Mouse (Mus musculus) hindbrain, embryonic 15.5 days (tissue): ENCODE measurements around the gene Rasgrp2. TPM values are rescaled to one million over a fixed set of nuclear protein-coding genes. Genes with fewer than 3 reads are reported as not detected.

Source experiments
- ATAC-seq: fragments of 200-750 bp; cut with Nextera tagmentation; 2 replicates; pipeline ENCODE4 v1.8.0; 2017; ENCODE audit warnings: low read depth, moderate number of reproducible peaks, moderate TSS enrichment; ENCODE audit not compliant: low FRiP score
- H3K27ac ChIP-seq: fragments of 300-500 bp; sonication (generic); replicated peaks from 2 replicates; pipeline ENCODE4 v1.5.1; 2015; ENCODE audit warnings: mild to moderate bottlenecking, inconsistent platforms
- H3K27me3 ChIP-seq: fragments of 300-500 bp; sonication (generic); 2 replicates; pipeline ENCODE4 v1.6.1; 2015; ENCODE audit warnings: control low read depth, inconsistent platforms
- H3K36me3 ChIP-seq: fragments of 300-500 bp; sonication (generic); 2 replicates; pipeline ENCODE4 v1.6.1; 2015; ENCODE audit warnings: control low read depth, inconsistent platforms
- H3K4me1 ChIP-seq: fragments of 300-500 bp; sonication (generic); replicated peaks from 2 replicates; pipeline ENCODE4 v1.6.1; 2015; ENCODE audit warnings: control low read depth, inconsistent platforms
- H3K4me2 ChIP-seq: fragments of 300-500 bp; sonication (generic); 2 replicates; pipeline ENCODE4 v1.6.1; 2015; ENCODE audit warnings: moderate library complexity, mild to moderate bottlenecking, inconsistent platforms
- H3K4me3 ChIP-seq: fragments of 300-500 bp; sonication (generic); 2 replicates; pipeline ENCODE4 v1.5.1; 2015; ENCODE audit warnings: mild to moderate bottlenecking, inconsistent platforms
- H3K9ac ChIP-seq: fragments of 300-500 bp; sonication (generic); 2 replicates; pipeline ENCODE4 v1.6.1; 2015; ENCODE audit warnings: inconsistent platforms
- H3K9me3 ChIP-seq: fragments of 300-500 bp; sonication (generic); 2 replicates; pipeline ENCODE4 v1.6.1; 2016; ENCODE audit warnings: control low read depth, inconsistent platforms
- WGBS: fragments of 180-500 bp; shearing (Covaris S2); methylation state at CpG from one replicate; pipeline ENCODE4 v1.1.7; 2015; 5-methylcytosine and 5-hydroxymethylcytosine counted together
- polyA plus RNA-seq: library from polyadenylated mRNA; unstranded; fragments of >200 nt; fragmentation: Nextera tagmentation; extraction: Ambion mirVana; gene quantifications from 2 replicates; pipeline ENCODE4 v1.2.1, GENCODE M21; 2015

Rasgrp2 gene
- polyA plus RNA-seq, 1 experiment from 2014 or later, result 140 TPM

DNA sequence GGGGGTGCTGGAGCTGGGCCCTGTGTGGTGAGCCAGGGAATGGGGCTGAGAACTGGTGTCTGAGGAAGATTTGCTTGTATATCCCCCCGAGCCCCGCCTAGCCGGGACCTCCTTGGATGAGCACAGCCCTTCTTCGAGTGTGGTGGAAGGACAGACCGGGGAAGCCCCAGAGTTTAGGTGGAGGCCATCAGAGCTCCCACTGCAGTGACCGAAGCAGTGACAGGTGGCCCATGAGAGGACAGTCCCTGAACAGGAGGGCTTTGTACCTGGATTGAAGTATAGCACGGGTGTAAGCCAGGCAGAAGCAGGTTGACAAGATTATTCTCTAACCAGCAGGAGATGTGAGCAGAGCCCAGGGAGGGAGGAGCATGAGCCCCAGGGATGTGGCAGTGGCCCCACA is 50.7 kb downstream of the Rasgrp2 start:
- Histone ChIP-seq H3K9ac (no peak overlapping the region), H3K27ac (0 out of 2 replicates have a peak overlapping the region, but pooled peaks have one; percentile 9), H3K4me3 (no peak overlapping the region), H3K4me1 (peaks cover 89% of the 10 kb centered on the region), H3K4me2 (no peak overlapping the region), H3K36me3 (no peaks in the 10 kb centered on the region), H3K27me3 (no peaks in the 10 kb centered on the region), H3K9me3 (no peaks in the 10 kb centered on the region)
- ATAC-seq, result no peak
- 76% methylated on average over 7 of the region's 7 CpGs for WGBS

GRCm38 (mm10) chr19:6452030-6452494 is 52.9 kb downstream of the Rasgrp2 start:
- no peak overlapping the region for H3K4me3 ChIP-seq
- H3K4me2 ChIP-seq, result no peak overlapping the region
- H3K36me3 ChIP-seq, result 0 out of 2 replicates have a peak, but pooled peaks cover 2% of the 10 kb centered on the region
- ATAC-seq, result peak; percentile 70
- H3K9ac ChIP-seq, result no peak overlapping the region
- H3K4me1 ChIP-seq, result peaks cover 67% of the 10 kb centered on the region
- peak overlapping the region; percentile 75 for H3K27ac ChIP-seq
- 19% methylated on average over 6 of the region's 6 CpGs for WGBS
- no peaks in the 10 kb centered on the region for H3K27me3 ChIP-seq
- H3K9me3 ChIP-seq, result no peaks in the 10 kb centered on the region

- 23% methylated on average over 9 of the region's 9 CpGs for WGBS
- peaks cover 2% of the 10 kb centered on the region; the same call in 1 of the 2 replicates for H3K36me3 ChIP-seq
- peaks cover 59% of the 10 kb centered on the region for H3K4me1 ChIP-seq
- 0 out of 2 replicates have a peak overlapping the region, but pooled peaks have one; percentile 3 for H3K4me2 ChIP-seq
- no peaks in the 10 kb centered on the region for H3K9me3 ChIP-seq
- no peak overlapping the region for H3K9ac ChIP-seq
- no peak overlapping the region for H3K4me3 ChIP-seq
- no peaks in the 10 kb centered on the region for H3K27me3 ChIP-seq
- H3K27ac ChIP-seq, result peak overlapping the region; percentile 75
- peak; percentile 14; the same call in 1 of the 2 replicates for ATAC-seq
These were observed 53.7 kb downstream of the Rasgrp2 start for GRCm38 (mm10) chr19:6452672-6453310.

GRCm38 (mm10) chr19:6453349-6453748 is 54.2 kb downstream of the Rasgrp2 start:
- no peak overlapping the region for H3K9ac ChIP-seq
- no peaks in the 10 kb centered on the region for H3K9me3 ChIP-seq
- peaks cover 54% of the 10 kb centered on the region for H3K4me1 ChIP-seq
- no peaks in the 10 kb centered on the region for H3K27me3 ChIP-seq
- ATAC-seq, result peak; percentile 38; the same call in 1 of the 2 replicates
- 0 out of 2 replicates have a peak overlapping the region, but pooled peaks have one; percentile 3 for H3K4me2 ChIP-seq
- 34% methylated on average over 8 of the region's 8 CpGs for WGBS
- peaks cover 5% of the 10 kb centered on the region; the same call in 1 of the 2 replicates for H3K36me3 ChIP-seq
- H3K4me3 ChIP-seq, result no peak overlapping the region
- peak overlapping the region; percentile 75 for H3K27ac ChIP-seq

DNA sequence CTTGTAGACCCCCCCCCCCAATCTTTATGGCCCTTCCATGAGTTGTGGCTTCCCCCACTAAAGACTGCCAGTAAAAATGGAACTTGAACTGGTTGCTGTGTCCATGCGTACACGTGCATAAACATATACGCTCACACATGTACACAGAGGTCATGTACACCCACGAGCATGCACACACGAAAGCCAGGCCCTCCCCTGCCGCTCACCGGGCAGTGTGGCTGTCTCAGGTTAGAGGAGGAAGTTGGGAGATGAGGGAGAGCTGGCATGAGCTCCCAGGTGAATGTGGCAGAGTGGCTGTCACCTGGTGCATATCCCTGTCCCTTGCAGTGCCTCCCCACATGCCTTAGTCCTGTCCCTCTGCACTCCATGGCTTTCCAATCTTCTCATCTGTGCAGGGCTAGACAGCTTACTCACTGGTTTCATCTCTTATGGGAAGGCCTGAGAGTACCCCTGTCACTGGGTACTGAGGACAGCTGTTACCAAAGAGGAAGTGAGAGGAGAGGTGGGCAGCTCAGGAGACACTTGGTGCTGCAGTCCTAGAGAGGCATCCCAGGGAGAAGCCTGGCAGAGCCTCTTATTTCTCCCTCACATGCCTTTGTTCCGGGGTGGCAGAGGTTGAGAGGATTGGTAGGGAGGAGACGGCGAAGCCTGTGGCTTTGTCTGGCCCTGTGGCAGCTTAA is 55.0 kb downstream of the Rasgrp2 start:
- Histone ChIP-seq H3K9ac (no peak overlapping the region), H3K27me3 (no peaks in the 10 kb centered on the region), H3K27ac (peak overlapping the region; percentile 75), H3K9me3 (no peaks in the 10 kb centered on the region), H3K36me3 (peaks cover 6% of the 10 kb centered on the region), H3K4me2 (no peak overlapping the region), H3K4me1 (peaks cover 49% of the 10 kb centered on the region), H3K4me3 (no peak overlapping the region)
- ATAC-seq, result no peak
- WGBS, result 73% methylated on average over 10 of the region's 10 CpGs

GRCm38 (mm10) chr19:6459504-6459903 is 60.4 kb downstream of the Rasgrp2 start:
- Histone ChIP-seq H3K4me2 (no peak overlapping the region), H3K9ac (no peak overlapping the region), H3K27ac (no peak overlapping the region), H3K4me3 (no peak overlapping the region), H3K9me3 (no peaks in the 10 kb centered on the region), H3K27me3 (no peaks in the 10 kb centered on the region), H3K4me1 (peaks cover 18% of the 10 kb centered on the region), H3K36me3 (peaks cover 15% of the 10 kb centered on the region)
- WGBS, result 91% methylated on average over 6 of the region's 6 CpGs
- ATAC-seq, result no peak

GRCm38 (mm10) chr19:6462841-6463240 is 63.7 kb downstream of the Rasgrp2 start:
- H3K9ac ChIP-seq, result no peak overlapping the region
- peaks cover 34% of the 10 kb centered on the region for H3K4me1 ChIP-seq
- no peak for ATAC-seq
- H3K4me2 ChIP-seq, result no peak overlapping the region
- H3K36me3 ChIP-seq, result peaks cover 13% of the 10 kb centered on the region
- H3K27ac ChIP-seq, result no peak overlapping the region
- no peak overlapping the region for H3K4me3 ChIP-seq
- no peaks in the 10 kb centered on the region for H3K9me3 ChIP-seq
- 57% methylated on average over 6 of the region's 6 CpGs for WGBS
- H3K27me3 ChIP-seq, result no peaks in the 10 kb centered on the region

- peak; percentile 66 for ATAC-seq
- H3K4me1 ChIP-seq, result peaks cover 34% of the 10 kb centered on the region
- H3K4me3 ChIP-seq, result no peak overlapping the region
- WGBS, result 26% methylated on average over 10 of the region's 10 CpGs
- peak overlapping the region; percentile 69 for H3K27ac ChIP-seq
- peaks cover 7% of the 10 kb centered on the region for H3K36me3 ChIP-seq
- H3K4me2 ChIP-seq, result no peak overlapping the region
- H3K27me3 ChIP-seq, result no peaks in the 10 kb centered on the region
- no peak overlapping the region for H3K9ac ChIP-seq
- H3K9me3 ChIP-seq, result no peaks in the 10 kb centered on the region
These were observed 65.3 kb downstream of the Rasgrp2 start for GRCm38 (mm10) chr19:6464306-6465071.

Other genes with a start within 250 kb of the Rasgrp2 start
- not detected in 2 replicates for gene Majin, start 215.0 kb upstream of the Rasgrp2 start, polyA plus RNA-seq
- 0.56 TPM in 1 of 2 replicates, not detected in the other for gene Gpha2, start 173.0 kb upstream of the Rasgrp2 start, polyA plus RNA-seq
- gene Ppp2r5b, start 163.5 kb upstream of the Rasgrp2 start, polyA plus RNA-seq, result 134 and 162 TPM in 2 replicates
- 13.3 and 16.1 TPM in 2 replicates for gene Atg2a, start 157.7 kb upstream of the Rasgrp2 start, polyA plus RNA-seq
- 92.5 and 103 TPM in 2 replicates for gene Ehd1, start 122.6 kb upstream of the Rasgrp2 start, polyA plus RNA-seq
- gene Cdc42bpg, start 92.9 kb upstream of the Rasgrp2 start, polyA plus RNA-seq, result 0.36 and 0.38 TPM in 2 replicates
- gene Men1, start 64.4 kb upstream of the Rasgrp2 start, polyA plus RNA-seq, result 78.8 and 82.3 TPM in 2 replicates
- 20.1 and 21.8 TPM in 2 replicates for gene Map4k2, start 58.2 kb upstream of the Rasgrp2 start, polyA plus RNA-seq
- gene Sf1, start 35.6 kb upstream of the Rasgrp2 start, polyA plus RNA-seq, result 103 and 117 TPM in 2 replicates
- 7.0 and 7.6 TPM in 2 replicates for gene Pygm, start 14.9 kb upstream of the Rasgrp2 start, polyA plus RNA-seq
- gene Nrxn2, start 19.4 kb downstream of the Rasgrp2 start, polyA plus RNA-seq, result 44.3 and 46.6 TPM in 2 replicates
- not detected in 2 replicates for gene Slc22a12, start 143.7 kb downstream of the Rasgrp2 start, polyA plus RNA-seq